Mouse (Mus musculus): Measurements from ENCODE around the gene Dlk2.

The Dlk2 gene

DNA sequence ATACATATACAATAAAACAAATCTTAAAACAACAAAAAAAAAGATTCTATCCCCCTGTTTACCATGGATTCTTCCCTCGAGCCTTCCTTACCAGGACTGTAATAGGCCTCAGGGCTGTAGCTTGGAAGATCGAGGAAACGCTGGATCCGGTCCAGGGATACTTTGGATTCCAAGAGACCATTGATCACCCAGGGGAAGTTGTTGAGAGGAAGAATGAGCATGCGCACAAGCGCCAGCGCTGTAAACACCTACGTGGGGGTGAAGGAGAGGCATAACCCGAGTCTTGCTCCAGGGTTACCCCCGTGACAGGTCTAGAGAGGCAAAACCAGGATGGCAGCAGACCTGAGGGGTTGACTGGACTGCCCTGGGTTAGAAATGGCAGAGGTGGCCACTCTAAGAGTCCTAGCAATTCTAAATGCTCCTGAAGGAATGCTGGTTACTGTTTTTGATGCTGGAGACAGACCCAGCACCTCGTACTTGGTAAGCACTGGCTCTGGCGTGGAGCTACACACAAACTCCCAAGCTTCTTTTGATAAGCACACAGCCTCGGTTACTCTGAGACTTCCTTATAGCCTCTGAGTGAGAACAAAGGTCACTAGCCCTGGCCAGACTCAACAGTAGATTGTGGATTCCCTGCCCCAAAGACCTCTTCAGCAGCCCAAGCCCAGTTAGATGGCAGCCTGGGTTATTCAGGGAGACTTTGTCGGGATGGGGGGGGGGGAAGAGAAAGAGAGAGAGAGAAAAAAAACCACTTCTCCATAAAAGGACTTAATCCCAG is 25.0 kb downstream of the Dlk2 start:
- no peak for DNase-seq (ENCODE audit: low spot score)

DNA sequence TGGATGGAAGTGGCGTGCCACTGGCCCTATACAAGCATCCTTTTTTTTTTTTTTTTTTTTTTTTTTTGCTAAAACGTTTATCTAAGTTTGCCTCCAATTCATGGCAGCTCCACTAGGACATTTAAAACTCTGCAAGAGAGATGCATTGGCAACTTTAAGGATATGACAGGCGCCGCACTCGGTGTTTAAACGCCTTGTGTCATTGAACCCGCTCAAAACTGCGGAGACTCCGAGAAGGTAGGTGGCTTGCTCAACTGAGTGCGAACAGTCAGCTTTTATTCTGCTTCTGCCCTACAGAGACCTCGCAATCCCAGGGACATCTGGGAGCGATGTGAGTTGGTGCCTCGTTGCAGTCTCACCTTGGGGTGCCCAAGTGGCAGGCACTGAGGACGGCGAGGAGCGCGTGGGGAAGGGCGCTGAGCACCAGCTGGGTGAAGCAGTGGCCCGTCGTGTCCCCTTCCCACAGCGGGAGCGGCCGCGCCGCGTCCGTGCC is 30.2 kb downstream of the Dlk2 start:
- no peak for DNase-seq (ENCODE audit: low spot score)

DNA sequence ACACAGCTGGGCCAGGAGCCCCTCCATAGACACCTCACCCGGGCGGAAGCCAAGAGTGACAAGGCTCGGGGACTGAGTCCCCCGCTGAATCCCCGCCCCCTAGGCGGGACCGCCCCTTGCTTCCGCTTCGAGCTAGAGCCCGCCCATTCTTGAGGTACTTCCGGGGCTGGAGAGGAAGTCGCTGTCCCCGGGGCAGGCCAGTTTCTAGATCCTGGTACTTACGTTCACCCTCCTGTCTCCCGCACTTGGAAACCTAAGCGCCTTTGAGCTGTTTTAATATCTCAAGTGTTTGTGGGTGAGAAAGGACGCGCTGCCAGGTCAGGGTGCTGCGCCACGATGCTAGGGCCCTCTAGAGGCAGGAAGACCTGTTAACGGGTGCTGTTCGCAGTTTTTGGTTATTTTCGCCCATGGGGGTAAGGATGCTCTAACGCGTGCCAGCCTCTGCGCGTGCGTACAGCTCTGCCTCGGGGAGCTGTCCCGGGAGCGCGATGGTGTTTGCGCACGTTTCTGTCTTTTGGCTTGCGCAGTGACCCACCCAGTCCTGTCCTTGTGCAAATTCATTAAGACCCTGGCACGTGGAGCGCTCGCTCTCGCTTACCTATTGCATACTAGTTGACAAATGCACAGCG is 30.8 kb downstream of the Dlk2 start, which contains the start of gene Abcc10:
Gene Abcc10 (minus strand): TSS at position 447 of the 629 bp plus-strand sequence.
- DNase-seq (ENCODE audit: low spot score): peak; percentile 95

DNA sequence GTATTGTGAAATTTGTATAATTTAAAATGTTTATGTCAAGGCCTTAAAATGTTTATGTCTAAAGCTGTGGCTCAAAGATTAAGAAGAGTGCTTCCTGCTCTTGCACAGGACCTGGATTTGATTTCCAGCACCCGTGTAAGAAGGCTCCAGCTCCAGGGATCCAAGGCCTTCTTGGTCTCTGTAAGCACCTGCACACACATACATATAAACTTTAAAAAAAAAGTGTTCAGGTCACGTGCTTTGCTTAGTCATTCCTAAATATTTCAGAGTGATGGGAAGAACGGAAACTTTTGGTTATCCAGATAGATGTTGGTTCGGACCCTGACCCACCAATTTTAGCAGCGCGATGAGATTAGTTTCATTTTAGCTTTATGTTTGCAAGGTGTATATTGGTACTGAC is 31.5 kb downstream of the Dlk2 start:
- no peak for DNase-seq (ENCODE audit: low spot score)

DNA sequence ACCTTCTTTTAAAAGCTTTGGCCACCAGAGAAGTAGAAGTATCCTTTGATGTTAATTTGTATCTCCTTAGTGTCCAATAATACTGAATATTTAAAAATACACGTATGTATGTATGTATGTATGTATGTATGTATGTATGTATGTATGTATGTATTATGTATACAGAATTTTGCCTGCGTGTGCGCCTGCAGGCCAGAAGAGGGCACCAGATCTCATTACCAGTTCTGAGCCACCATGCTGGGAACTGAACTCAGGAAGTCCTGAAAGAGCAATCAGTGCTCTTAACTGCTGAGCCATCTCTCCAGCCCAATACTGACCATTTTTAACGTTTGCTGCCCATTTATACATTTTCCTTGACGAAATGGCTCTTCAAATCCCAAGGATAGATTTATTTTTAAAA is 39.3 kb downstream of the Dlk2 start:
- no peak for DNase-seq (ENCODE audit: low spot score)

DNA sequence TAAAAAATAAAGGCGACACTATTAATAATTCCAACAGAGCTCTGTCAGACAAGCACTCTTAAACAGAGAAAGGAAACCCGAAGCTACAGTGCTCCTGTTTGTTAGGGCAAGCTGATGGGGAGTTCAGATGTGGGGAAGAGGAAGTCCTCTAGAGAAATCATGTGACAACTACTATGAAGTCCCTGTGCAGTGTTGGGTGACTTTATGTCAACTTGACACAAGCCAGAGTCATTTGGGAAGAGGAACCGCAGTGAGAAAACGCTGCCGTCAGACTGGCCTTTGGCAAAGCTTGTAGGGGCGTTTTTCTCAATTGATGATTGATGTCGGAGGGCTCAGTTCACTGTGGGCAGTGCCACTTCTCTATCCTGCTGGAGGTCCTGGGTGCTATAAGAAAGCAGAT is 44.0 kb downstream of the Dlk2 start:
- DNase-seq (ENCODE audit: low spot score): no peak

DNA sequence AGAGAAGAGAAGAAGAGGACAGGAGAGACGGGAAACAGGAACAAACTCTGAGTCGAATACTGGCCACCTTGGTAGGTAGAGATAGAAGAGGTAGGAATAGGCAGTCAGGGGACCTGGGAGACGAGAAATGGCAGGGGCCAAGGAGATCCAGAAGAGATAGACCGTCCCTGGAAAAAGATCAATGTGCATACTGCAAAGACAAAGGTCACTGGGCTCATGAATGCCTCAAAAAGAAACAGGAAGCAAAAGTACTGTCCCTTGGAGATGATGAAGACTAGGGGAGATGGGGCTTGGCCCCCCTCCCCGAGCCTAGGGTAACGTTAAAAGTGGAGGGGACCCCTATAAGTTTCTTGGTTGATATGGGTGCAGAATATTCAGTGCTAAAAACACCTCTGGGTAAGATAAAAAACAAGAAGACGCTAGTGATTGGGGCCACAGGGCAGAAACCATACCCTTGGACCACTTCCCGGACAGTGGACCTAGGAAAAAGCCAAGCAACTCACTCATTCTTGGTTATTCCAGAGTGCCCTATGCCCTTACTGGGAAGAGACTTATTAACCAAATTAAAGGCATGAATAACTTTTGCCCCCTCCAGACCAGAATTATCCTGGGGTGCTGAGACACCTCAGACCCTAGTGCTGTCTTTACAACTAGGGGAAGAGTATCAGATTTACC is 53.9 kb downstream of the Dlk2 start:
- DNase-seq (ENCODE audit: low spot score): no peak

All from c-Kit-positive CD71-positive TER-119-positive erythroid progenitor cells, embryonic 14.5 days (primary cell).